Mouse (Mus musculus) thymus, adult 2 months (tissue): ENCODE results near the gene Daam2. TPM values are rescaled to one million over a fixed set of nuclear protein-coding genes. Genes with fewer than 3 reads are reported as not detected.

ENCODE experiments used
- DNase-seq: peaks from one replicate; pipeline ENCODE4 v3.0.0; 2021
- H3K27ac ChIP-seq: fragments of 200-500 bp; 2 replicates; pipeline ENCODE4 v1.5.1; 2012; ENCODE audit warnings: low read length, control low read depth; ENCODE audit not compliant: control insufficient read depth, insufficient read depth
- H3K27me3 ChIP-seq: fragments of 200-500 bp; 2 replicates; pipeline ENCODE4 v1.6.1; 2012; ENCODE audit warnings: mild to moderate bottlenecking, low read length, moderate library complexity, mixed read lengths; ENCODE audit not compliant: control insufficient read depth, insufficient read depth
- H3K36me3 ChIP-seq: fragments of 200-500 bp; 2 replicates; pipeline ENCODE4 v1.6.1; 2012; ENCODE audit warnings: mild to moderate bottlenecking, low read length, moderate library complexity; ENCODE audit not compliant: control insufficient read depth, insufficient read depth
- H3K4me1 ChIP-seq: fragments of 200-500 bp; replicated peaks from 2 replicates; pipeline ENCODE4 v1.6.1; 2012; ENCODE audit warnings: low read length; ENCODE audit not compliant: control insufficient read depth, insufficient read depth
- H3K4me3 ChIP-seq: fragments of 200-500 bp; 2 replicates; pipeline ENCODE4 v1.5.1; 2012; ENCODE audit warnings: mild to moderate bottlenecking, low read length, control low read depth, moderate library complexity; ENCODE audit not compliant: control insufficient read depth, insufficient read depth
- CTCF ChIP-seq: fragments of 200-500 bp; IDR thresholded peaks from 2 replicates; pipeline ENCODE4 v1.5.1; 2012; ENCODE audit warnings: mild to moderate bottlenecking, control low read depth, low read length, moderate library complexity, borderline replicate concordance; ENCODE audit not compliant: control insufficient read depth, poor library complexity, insufficient read depth; ENCODE audit errors: extremely low read depth
- POLR2A ChIP-seq: fragments of 200-500 bp; IDR thresholded peaks from 2 replicates; pipeline ENCODE4 v1.6.1; 2012; ENCODE audit warnings: mild to moderate bottlenecking, low read length, control low read depth, moderate library complexity; ENCODE audit not compliant: control insufficient read depth, poor library complexity, insufficient read depth; ENCODE audit errors: extremely low read depth
- WGBS: fragments of 180-500 bp; shearing (Covaris S2); methylation state at CpG from one replicate; pipeline ENCODE4 v1.1.7; 2018; 5-methylcytosine and 5-hydroxymethylcytosine counted together
- polyA plus RNA-seq: library from polyadenylated mRNA; depleted of rRNA; stranded (reverse); fragments of >200 nt; gene quantifications from 2 replicates; pipeline ENCODE4 v1.2.3, GENCODE M21; 2012; rRNA removed

Daam2 gene
- polyA plus RNA-seq: 0.46 and 0.62 TPM in 2 replicates

DNA sequence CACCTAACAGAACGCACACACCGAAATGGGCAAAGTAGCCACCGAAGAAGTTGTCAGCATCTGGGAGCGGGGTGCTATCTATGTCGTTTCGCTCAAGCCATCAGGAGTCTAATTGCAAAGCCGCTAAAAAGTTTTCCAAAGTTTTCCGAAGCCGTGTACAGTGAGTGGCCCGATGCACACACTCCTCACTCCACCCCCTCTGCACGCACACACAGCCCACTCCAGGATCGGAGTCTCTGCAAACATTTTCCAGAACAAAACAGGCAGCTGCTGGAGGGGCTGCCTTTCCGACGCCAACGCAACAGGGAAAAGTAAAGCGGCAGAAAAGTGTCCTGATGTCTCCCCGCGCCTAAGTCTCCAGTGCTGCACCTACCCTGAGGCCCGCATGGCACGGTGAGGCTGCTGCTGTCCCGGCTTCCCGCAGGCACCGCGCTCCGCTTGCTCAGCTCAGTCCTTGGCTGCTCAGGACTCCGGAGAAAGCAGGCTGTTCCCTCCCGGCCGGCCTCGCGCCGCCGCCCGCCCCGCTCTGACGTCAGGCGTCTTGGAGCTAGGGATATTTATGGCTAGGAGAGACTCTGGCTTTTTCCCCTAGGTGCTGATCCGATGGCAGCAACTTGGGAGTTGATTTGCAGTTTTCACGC, at the start of gene Daam2:
Gene Daam2, minus strand, starts transcription at position 514 of the 641 bp plus-strand sequence.
- H3K27ac ChIP-seq: no peak within 1 kb of the TSS
- H3K4me1 ChIP-seq: no peaks in the 10 kb centered on the region
- peaks cover 11% of the 10 kb centered on the region; the same call in 1 of the 2 replicates for H3K27me3 ChIP-seq
- 13% methylated on average over 38 of the region's 38 CpGs for WGBS
- no peak for TF ChIP-seq CTCF
- no peak for TF ChIP-seq POLR2A
- no peak for DNase-seq
- no peaks in the 10 kb centered on the region for H3K36me3 ChIP-seq
- no peak within 1 kb of the TSS for H3K4me3 ChIP-seq

DNA sequence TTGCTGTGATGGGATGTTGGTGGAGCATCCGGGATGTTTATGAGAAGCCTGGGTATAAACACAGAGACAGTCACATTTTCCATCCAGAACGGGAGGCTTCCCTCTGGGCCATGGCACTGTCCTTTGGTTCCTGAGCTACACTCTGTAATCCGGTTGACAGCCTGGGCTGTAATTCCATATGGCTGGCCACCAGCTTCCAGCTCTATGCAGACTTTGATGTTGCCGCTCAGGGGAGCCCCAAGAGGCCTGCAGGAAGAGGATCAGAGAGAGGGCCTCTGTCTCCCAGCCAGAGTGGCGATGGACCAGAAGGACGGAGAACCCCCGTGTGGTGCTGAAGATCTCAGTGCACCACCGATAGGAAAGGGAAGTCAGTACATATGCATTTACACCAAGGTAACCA, 46.2 kb upstream of the Daam2 start:
- Histone ChIP-seq H3K27me3 (no peaks in the 10 kb centered on the region), H3K36me3 (no peaks in the 10 kb centered on the region), H3K4me3 (no peak overlapping the region), H3K4me1 (no peaks in the 10 kb centered on the region), H3K27ac (no peak overlapping the region)
- 30% methylated on average over 8 of the region's 8 CpGs for WGBS
- DNase-seq: no peak
- no peak for TF ChIP-seq CTCF
- TF ChIP-seq POLR2A: no peak

DNA sequence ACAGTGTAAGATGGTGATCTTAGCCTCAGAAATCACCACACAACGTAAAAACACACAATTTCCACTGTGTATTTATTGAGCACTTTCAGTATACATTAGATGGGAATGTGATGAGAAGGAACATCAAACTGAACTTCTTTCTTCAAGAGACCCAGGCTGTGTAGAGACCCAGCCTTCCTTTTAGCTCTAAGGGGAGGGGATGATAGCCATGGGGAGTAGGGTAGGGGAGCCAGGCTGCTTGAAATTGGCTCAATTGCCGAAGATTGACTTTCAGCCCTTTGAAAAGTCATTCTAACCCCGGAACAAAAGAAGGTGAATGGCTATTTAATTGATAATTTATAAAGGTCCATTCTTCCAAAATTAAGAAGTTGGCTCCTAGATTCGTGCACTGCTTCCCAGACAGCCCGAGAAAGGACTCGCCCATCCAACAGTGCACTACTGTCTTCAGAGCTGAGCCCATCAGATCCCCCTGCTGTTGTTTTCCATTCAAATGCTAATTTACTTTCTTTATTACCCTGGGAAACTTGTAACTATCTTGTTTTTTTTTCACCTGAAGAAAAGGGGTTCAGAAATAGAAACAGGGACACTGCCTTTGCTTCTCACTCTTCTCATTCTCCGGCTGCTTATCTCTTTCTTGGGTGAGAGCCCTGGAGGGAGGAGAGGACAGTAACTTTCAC, 43.3 kb upstream of the Daam2 start:
- Histone ChIP-seq H3K27me3 (no peaks in the 10 kb centered on the region), H3K4me3 (no peak overlapping the region), H3K27ac (no peak overlapping the region), H3K36me3 (no peaks in the 10 kb centered on the region), H3K4me1 (no peaks in the 10 kb centered on the region)
- TF ChIP-seq CTCF: no peak
- no peak for TF ChIP-seq POLR2A
- WGBS: 75% methylated on average over 7 of the region's 7 CpGs
- DNase-seq: no peak

DNA sequence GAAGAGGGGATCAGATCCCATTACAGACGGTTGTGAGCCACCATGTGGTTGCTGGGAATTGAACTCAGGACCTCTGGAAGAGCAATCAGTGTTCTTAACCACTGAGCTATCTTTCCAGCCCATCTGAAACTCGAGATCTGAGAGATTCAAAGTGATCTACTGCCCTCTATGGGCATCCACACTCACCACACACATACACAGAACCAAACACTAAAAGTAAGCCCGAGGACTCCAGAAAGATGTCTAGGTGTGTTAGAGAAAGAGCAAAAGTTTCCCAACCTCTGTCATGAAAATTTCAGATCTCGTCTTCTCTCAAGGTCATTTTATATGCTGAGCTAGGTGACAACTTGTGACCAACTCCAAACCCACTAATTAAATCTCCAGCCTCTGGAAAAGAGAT, 41.3 kb upstream of the Daam2 start:
- H3K27me3 ChIP-seq: no peaks in the 10 kb centered on the region
- H3K27ac ChIP-seq: no peak overlapping the region
- no peak for TF ChIP-seq POLR2A
- TF ChIP-seq CTCF: no peak
- H3K4me3 ChIP-seq: no peak overlapping the region
- 72% methylated on average over 4 of the region's 4 CpGs for WGBS
- H3K36me3 ChIP-seq: no peaks in the 10 kb centered on the region
- no peak for DNase-seq
- no peaks in the 10 kb centered on the region for H3K4me1 ChIP-seq

DNA sequence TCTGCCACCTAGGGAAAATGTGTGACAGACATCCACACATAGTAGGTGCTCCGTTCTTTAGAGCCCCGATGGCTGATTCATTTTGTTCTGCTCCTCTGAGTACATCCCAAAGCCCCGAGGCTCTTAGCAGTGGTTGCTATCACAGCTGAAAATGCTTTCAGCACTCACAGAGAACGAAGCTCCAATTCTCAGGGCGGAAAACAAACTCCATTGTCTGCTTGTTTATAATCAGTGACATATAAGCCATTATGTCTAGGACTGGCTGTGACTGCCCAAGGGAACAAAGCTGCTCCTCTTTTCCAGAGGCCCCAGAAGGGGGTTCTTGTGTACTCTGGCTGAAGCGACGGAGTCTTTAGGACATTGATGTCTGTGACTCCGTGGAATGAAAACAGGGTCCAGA, 25.9 kb upstream of the Daam2 start:
- H3K4me1 ChIP-seq: no peaks in the 10 kb centered on the region
- no peak for TF ChIP-seq CTCF
- no peak for TF ChIP-seq POLR2A
- no peak for DNase-seq
- H3K27ac ChIP-seq: no peak overlapping the region
- no peaks in the 10 kb centered on the region for H3K27me3 ChIP-seq
- H3K4me3 ChIP-seq: no peak overlapping the region
- WGBS: 78% methylated on average over 8 of the region's 8 CpGs
- H3K36me3 ChIP-seq: no peaks in the 10 kb centered on the region

DNA sequence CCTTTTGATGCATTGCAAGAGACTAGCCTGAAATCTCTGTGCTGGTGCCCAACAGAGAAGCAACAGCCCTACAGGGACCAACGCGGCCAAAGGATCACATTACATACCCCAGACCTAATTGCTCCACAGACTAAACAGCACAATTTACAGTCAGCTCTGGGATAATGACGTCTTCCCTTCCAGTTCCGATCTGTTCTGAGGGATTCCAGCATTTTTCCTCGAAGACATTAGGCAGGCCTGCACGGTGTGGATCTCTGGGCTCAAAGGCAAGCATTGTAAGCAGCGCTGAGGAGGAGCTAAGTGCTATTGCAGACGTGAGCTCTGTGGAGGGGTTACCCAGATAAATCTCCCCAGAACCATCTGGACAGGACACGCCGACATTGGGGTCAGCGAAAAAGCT, 18.3 kb upstream of the Daam2 start:
- TF ChIP-seq POLR2A (no peak), CTCF (no peak)
- WGBS: 64% methylated on average over 11 of the region's 11 CpGs
- no peak for DNase-seq
- Histone ChIP-seq H3K4me1 (no peaks in the 10 kb centered on the region), H3K27me3 (no peaks in the 10 kb centered on the region), H3K36me3 (no peaks in the 10 kb centered on the region), H3K4me3 (no peak overlapping the region), H3K27ac (no peak overlapping the region)
